Mouse (Mus musculus) stomach, postnatal 0 days (tissue): ENCODE results near the gene Adk. TPM values are rescaled to one million over a fixed set of nuclear protein-coding genes. Genes with fewer than 3 reads are reported as not detected.

Experiments used
- ATAC-seq: fragments of 200-750 bp; cut with Nextera tagmentation; 2 replicates; pipeline ENCODE4 v1.8.0; 2017; ENCODE audit not compliant: low FRiP score, low TSS enrichment
- DNase-seq: peaks from one replicate; pipeline ENCODE4 v3.0.0-alpha.2; 2016; ENCODE audit warnings: low spot score
- H3K27ac ChIP-seq: fragments of 300-500 bp; sonication (generic); replicated peaks from 2 replicates; pipeline ENCODE4 v1.5.1; 2014; ENCODE audit warnings: mild to moderate bottlenecking, control low read depth
- H3K27me3 ChIP-seq: fragments of 300-500 bp; sonication (generic); 2 replicates; pipeline ENCODE4 v1.6.1; 2014; ENCODE audit warnings: low read length; ENCODE audit not compliant: control insufficient read depth, insufficient read depth
- H3K36me3 ChIP-seq: fragments of 300-500 bp; sonication (generic); 2 replicates; pipeline ENCODE4 v1.6.1; 2014; ENCODE audit warnings: low read length, mixed read lengths; ENCODE audit not compliant: control insufficient read depth, insufficient read depth
- H3K4me1 ChIP-seq: fragments of 300-500 bp; sonication (generic); replicated peaks from 2 replicates; pipeline ENCODE4 v1.6.1; 2014; ENCODE audit warnings: antibody characterized with exemption; ENCODE audit not compliant: control insufficient read depth, insufficient read depth
- H3K4me2 ChIP-seq: fragments of 300-500 bp; sonication (generic); replicated peaks from 2 replicates; pipeline ENCODE4 v1.6.1; 2014; ENCODE audit warnings: low read depth, mild to moderate bottlenecking, control low read depth, moderate library complexity
- H3K4me3 ChIP-seq: fragments of 300-500 bp; sonication (generic); 2 replicates; pipeline ENCODE4 v1.5.1; 2014; ENCODE audit warnings: low read depth, low read length, control low read depth
- H3K9ac ChIP-seq: fragments of 300-500 bp; sonication (generic); 2 replicates; pipeline ENCODE4 v1.6.1; 2014; ENCODE audit warnings: mild to moderate bottlenecking, low read length, control low read depth, mixed read lengths
- H3K9me3 ChIP-seq: fragments of 300-500 bp; sonication (generic); 2 replicates; pipeline ENCODE4 v1.6.1; 2016; ENCODE audit warnings: low read length; ENCODE audit not compliant: control insufficient read depth
- CTCF ChIP-seq: IDR thresholded peaks from 2 replicates; pipeline ENCODE4 v1.5.1; 2016; ENCODE audit warnings: antibody characterized with exemption, low read depth, mild to moderate bottlenecking, moderate library complexity
- EP300 ChIP-seq: optimal IDR thresholded peaks from 2 replicates; pipeline ENCODE3; 2016; ENCODE audit warnings: antibody characterized with exemption
- WGBS: fragments of 180-500 bp; shearing (Covaris S2); extraction: QIAGEN DNeasy Blood & Tissue Kit; methylation state at CpG from one replicate; pipeline ENCODE4 v1.1.7; 2014; 5-methylcytosine and 5-hydroxymethylcytosine counted together
- polyA plus RNA-seq: library from polyadenylated mRNA; unstranded; fragments of >200 nt; fragmentation: Nextera tagmentation; extraction: Ambion mirVana; gene quantifications from 2 replicates; pipeline ENCODE4 v1.2.1, GENCODE M21; 2015

Adk gene
- polyA plus RNA-seq, 1 experiment from 2014 or later = 106 TPM

DNA sequence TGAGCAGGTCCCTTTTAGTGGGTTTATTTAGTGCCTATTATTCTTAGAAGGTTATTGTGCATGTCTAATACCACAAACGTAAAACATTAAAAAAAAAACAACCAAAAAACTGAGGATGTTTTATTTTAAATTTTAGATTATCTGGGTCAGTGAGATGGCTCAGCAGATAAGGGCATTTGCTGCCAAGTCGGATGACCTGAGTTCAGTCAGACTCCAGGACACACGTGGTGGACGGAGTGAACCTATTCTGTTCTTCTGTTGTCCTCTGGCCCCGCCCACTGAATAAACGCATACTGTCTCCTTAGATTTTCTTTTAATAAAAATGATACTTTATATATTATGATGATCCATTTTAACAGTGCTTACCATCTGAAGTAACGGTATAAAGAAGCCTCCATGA is 1.2 kb downstream of the Adk start:
- 52% methylated on average over 7 of the region's 7 CpGs for WGBS
- DNase-seq (no peak), ATAC-seq (no peak)
- H3K4me3 ChIP-seq = no peak overlapping the region; the same call in 1 of the 2 replicates
- H3K4me1 ChIP-seq = no peaks in the 10 kb centered on the region
- no peaks in the 10 kb centered on the region for H3K9me3 ChIP-seq
- TF ChIP-seq CTCF = no peak
- no peak for TF ChIP-seq EP300
- no peaks in the 10 kb centered on the region for H3K36me3 ChIP-seq
- H3K4me2 ChIP-seq = no peak overlapping the region
- no peak overlapping the region for H3K27ac ChIP-seq
- no peaks in the 10 kb centered on the region for H3K27me3 ChIP-seq
- no peak overlapping the region for H3K9ac ChIP-seq

DNA sequence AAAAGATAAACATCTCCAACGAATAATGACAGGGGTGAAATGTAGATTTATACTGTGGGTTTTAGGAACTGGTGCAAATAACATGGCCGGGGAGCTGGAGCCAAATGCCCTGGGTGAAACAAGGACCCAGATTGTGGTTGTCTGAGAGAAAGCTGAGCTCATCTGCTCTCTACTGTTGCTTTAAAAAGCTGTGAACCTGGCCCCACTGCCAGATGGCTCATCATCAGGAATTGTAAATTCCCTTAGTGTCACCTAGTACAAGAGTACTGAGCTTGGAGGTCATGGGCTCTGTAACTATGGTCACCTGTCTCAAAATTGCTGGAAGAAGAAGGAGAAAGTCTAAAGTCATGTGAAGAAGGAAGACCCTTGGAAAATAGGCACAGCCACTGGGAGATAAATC is 6.6 kb downstream of the Adk start:
- 73% methylated on average over 2 of the region's 2 CpGs for WGBS
- H3K27me3 ChIP-seq = no peaks in the 10 kb centered on the region
- TF ChIP-seq CTCF (no peak), EP300 (no peak)
- no peaks in the 10 kb centered on the region for H3K36me3 ChIP-seq
- ATAC-seq = no peak
- no peak overlapping the region for H3K27ac ChIP-seq
- H3K9me3 ChIP-seq = no peaks in the 10 kb centered on the region
- no peak for DNase-seq
- H3K4me1 ChIP-seq = no peaks in the 10 kb centered on the region
- H3K9ac ChIP-seq = no peak overlapping the region
- no peak overlapping the region for H3K4me2 ChIP-seq
- H3K4me3 ChIP-seq = no peak overlapping the region

DNA sequence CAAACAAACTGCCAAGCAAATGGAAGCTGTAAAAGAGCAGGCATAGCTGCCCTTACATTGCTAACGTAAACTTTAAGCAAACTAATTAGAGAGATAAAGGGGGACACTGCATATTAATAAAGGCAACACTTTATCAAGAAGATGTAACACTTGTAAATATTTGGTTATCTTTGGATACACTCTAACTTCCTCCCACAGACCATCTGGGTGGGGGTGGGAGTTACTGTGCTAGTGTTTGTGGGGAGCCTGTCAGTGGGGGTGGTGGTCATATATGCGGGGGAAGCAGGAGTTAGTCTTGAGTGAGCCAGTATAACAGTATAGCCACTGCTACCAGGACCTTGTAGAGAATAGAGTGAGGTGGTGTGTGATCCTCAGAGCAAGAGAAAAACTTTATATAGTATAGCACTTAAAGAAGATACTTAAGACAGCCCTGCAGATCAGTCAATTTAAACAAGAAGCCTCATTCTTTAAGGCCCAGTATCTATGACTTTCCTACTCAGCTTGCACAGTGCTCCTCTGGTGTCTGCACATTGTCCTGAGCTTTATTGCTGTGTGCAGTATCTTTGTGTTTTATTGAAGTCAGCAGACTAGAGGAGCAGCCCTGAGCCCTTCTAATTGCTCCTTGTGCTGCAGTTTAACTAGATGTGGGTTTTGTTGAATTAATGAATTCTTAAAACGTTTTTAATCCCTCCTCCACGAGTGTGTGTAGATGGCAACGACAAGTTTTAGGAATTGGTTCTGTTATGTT is 10.6 kb downstream of the Adk start:
- DNase-seq (no peak), ATAC-seq (no peak)
- TF ChIP-seq EP300 = no peak
- TF ChIP-seq CTCF = no peak
- no peak overlapping the region for H3K9ac ChIP-seq
- no peak overlapping the region for H3K4me3 ChIP-seq
- H3K36me3 ChIP-seq = no peaks in the 10 kb centered on the region
- WGBS = 59% methylated on average over 5 of the region's 5 CpGs
- H3K4me1 ChIP-seq = peaks cover 2% of the 10 kb centered on the region; the same call in 1 of the 2 replicates
- no peaks in the 10 kb centered on the region for H3K9me3 ChIP-seq
- no peaks in the 10 kb centered on the region for H3K27me3 ChIP-seq
- no peak overlapping the region for H3K27ac ChIP-seq
- H3K4me2 ChIP-seq = no peak overlapping the region

DNA sequence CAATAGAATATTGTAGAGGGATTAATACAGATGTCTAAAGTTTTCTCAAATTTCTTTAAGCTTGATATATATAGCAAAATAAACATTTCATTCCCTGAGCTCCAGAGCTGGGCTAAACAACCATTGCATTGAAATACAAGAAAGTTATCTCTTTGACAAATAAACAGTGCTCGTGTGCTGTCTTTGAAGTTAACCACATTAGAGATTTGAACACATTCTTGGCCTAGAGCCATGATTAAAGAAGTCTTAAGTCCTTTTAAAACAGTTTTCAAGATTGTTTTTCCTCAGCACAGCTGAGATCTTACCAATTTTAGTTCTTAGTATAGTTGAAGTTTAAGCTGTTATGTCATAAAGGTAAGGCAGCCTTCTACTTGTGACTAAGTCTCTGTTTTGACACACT is 11.9 kb downstream of the Adk start:
- H3K27me3 ChIP-seq = no peaks in the 10 kb centered on the region
- no peak overlapping the region for H3K4me3 ChIP-seq
- H3K9ac ChIP-seq = no peak overlapping the region
- no peak for TF ChIP-seq EP300
- H3K27ac ChIP-seq = no peak overlapping the region
- peaks cover 2% of the 10 kb centered on the region; the same call in 1 of the 2 replicates for H3K4me1 ChIP-seq
- 12% methylated on average over 1 of the region's 1 CpGs for WGBS
- DNase-seq (no peak), ATAC-seq (no peak)
- H3K36me3 ChIP-seq = no peaks in the 10 kb centered on the region
- H3K9me3 ChIP-seq = no peaks in the 10 kb centered on the region
- H3K4me2 ChIP-seq = no peak overlapping the region

DNA sequence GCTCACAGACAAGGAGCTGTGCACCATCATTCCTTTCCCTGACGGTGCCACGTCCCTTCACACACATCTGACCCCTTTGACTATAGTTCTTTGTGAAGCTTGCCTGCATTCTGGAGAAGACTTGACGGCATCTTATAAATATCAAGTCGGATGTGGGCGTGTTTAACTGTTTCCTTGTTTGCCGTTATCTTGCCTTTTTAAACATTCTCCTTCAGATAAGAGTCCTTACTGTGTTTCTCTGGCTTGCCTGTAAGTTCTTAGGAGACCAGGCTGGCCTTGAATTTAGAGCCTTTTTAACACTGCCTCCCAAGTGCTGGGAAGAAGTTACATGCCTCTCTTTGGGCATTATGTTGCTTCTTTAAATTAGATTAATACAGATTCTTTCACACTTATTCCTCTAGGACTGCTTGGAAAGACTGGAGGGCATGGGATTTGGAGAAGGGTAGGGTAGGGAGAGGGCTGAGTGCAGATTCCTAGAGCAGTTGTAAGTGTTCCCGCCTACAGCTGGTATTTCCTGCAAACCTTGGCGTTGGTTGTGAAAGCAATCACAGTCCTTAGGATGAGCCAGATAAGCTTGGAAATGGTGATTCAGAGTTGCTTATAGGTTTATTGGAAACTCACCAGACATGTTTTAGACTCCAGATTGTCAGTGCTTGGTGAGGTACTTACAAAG is 13.3 kb downstream of the Adk start:
- DNase-seq = no peak
- no peaks in the 10 kb centered on the region for H3K36me3 ChIP-seq
- WGBS = 43% methylated on average over 8 of the region's 8 CpGs
- ATAC-seq = 0 out of 2 replicates have a peak, but pooled peaks have one; percentile 56
- H3K9me3 ChIP-seq = no peaks in the 10 kb centered on the region
- no peak overlapping the region for H3K4me2 ChIP-seq
- TF ChIP-seq EP300 (no peak), CTCF (no peak)
- no peak overlapping the region for H3K9ac ChIP-seq
- no peaks in the 10 kb centered on the region for H3K27me3 ChIP-seq
- H3K4me1 ChIP-seq = peaks cover 2% of the 10 kb centered on the region; the same call in 1 of the 2 replicates
- no peak overlapping the region for H3K27ac ChIP-seq
- no peak overlapping the region for H3K4me3 ChIP-seq

DNA sequence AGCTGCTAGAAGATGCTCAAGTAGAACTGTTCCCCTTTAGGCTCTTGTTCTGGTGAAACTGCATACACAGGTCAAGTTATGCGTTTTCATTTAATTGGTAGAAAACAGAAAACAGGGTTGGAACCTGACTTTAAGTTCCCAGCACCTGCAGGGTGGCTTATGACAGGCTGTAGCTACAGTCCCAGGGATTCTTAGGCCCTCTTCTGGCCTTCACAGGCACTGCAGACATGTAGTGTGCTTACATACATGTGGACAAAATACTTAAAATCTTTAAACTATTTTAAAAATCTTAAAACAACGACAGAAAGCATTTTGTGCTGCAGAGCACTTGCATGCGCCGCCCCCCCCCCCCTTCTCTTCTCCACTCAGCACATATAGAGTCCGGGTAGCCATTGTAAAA is 17.2 kb downstream of the Adk start:
- no peaks in the 10 kb centered on the region for H3K27me3 ChIP-seq
- ATAC-seq (no peak), DNase-seq (no peak)
- H3K27ac ChIP-seq = no peak overlapping the region
- H3K4me2 ChIP-seq = no peak overlapping the region
- H3K4me3 ChIP-seq = no peak overlapping the region
- H3K9me3 ChIP-seq = no peaks in the 10 kb centered on the region
- peaks cover 2% of the 10 kb centered on the region; the same call in 1 of the 2 replicates for H3K4me1 ChIP-seq
- H3K9ac ChIP-seq = no peak overlapping the region
- H3K36me3 ChIP-seq = no peaks in the 10 kb centered on the region
- peak; percentile 44 for TF ChIP-seq CTCF
- no peak for TF ChIP-seq EP300
- 85% methylated on average over 5 of the region's 5 CpGs for WGBS
